Mouse (Mus musculus) kidney, postnatal 10 days (tissue): ENCODE data around the gene Rnf115.
"Not testable (repeated sequence)": the region's sequence is repeated elsewhere in the genome, so short reads cannot be mapped to it uniquely, and the experiment has no call there.

Source experiments
- DNase-seq: peaks from one replicate; pipeline ENCODE4 v3.0.0; 2021; ENCODE audit warnings: mixed read lengths

Gene Rnf115

DNA sequence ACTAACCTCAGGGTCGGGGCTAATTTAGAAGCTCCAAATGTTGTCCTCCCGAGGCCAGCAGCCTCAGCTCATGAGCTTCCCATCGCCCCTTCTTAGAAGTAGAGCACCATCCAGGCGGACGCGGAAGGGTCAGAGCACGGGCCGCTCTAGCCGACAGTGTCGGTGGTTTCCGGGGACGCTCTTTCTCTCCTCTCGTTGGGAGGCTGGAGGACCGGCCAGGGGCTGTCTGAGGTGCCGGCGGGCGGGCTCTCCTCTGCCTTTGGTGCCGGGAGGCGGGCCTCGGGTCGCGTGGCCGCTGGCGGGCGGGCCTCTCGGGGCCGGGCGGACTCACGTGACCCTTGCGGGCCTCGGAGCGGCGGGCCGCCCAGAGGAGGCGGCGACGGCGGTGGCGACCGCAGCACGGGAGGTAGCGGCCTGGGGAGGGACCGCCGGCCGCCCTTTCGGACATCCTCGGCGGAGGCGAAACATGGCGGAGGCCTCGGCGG is at the start of gene Rnf115, which contains the start of gene Polr3c:
Gene Rnf115, plus strand, starts transcription at position 322 of the 485 bp plus-strand sequence.
Gene Polr3c, minus strand, starts transcription at position 286 of the 485 bp plus-strand sequence.
- peak; percentile 98 for DNase-seq

DNA sequence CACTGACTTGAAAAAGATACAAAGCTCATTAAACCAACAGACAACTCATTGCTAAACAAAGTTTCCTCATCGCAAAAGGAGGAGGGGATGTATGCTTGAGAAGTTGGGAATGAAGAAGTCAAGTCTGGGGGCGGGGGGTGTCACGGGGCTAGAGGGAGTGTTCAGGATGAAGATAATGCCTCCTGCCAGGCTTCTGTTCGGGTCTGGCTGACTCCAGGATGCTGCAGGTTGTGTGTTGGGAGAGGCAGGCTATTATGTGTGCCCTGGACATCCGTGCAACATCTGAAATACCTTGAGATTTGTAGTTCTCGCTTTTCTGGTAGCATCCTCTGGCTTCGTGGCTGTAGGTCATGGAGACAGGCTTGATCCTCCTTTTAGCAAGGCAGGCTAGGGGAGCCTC is 49.0 kb upstream of the Rnf115 start:
- no peak for DNase-seq

DNA sequence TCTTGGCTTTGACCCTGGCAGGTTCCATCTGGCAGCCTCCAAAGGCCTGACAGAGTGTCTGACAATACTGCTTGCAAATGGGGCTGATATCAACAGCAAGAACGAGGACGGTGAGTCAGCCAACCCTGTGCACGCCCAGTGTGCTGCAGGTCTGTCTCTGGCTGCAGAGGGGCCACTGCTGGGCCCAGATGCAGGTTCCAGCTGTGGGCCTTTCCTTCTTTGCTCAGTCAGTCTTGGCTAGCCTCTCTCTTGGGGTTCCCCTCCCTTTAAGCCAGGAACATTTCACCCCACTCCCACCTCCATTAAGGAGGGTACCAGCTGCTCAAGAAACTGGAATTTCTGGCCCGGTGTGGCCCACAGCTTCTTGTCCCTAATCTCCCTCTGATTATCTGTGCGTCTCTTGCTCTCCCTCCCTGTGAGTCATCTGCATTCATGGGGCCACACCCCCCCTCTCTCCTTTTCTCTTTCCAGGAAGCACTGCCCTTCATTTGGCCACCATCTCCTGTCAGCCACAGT is 48.2 kb upstream of the Rnf115 start:
- no peak for DNase-seq

DNA sequence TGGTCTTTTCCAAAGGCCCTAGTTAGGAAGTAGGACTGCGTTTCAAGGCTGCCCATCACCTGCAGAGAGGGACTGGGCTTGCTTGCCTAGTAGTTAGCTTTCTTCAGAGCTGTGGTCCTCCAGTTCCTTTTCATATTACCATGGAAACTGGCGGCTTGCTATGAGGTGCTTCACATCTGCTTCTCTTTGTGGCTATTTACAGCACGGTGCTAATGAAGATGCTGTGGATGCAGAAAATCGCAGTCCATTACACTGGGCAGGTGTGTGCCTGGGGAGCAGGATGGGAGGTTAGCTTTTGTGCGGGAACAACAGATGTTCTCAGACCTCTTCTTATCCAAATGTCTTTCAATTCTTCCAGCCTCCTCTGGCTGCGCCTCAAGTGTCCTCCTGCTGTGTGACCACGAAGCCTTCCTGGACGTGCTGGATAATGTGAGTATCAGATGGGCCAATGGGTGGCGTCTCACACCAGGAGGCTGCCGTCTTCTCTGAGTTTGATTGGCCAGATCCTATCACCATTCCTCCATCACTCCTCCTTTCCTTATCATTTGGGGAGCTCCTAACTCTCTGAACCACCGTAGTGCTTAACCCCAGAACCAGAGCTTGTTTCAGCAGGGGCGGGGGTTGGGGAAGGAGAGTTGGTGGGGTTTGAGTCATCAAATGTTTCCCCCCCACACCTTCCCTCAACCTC is 47.1 kb upstream of the Rnf115 start:
- DNase-seq = no peak

DNA sequence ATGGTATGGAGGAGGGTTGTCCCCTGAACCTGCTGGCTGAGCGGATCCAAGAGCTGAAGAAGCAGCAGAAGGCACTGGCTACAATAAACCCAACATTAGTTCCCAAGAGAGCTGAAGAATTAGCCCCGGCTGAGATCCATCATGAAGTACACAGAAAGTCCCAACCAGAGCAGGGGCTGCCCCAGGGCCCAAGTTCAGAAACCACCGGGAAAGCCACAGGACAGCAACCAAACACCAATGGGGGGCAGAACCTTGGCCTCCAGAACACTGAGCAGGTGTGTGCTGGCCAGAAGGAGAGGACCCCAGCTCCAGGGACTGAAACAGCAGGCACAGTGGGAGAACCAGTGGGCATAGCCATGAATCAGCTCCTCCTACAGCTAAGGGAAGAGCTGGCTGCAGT is 44.0 kb upstream of the Rnf115 start:
- no peak for DNase-seq

DNA sequence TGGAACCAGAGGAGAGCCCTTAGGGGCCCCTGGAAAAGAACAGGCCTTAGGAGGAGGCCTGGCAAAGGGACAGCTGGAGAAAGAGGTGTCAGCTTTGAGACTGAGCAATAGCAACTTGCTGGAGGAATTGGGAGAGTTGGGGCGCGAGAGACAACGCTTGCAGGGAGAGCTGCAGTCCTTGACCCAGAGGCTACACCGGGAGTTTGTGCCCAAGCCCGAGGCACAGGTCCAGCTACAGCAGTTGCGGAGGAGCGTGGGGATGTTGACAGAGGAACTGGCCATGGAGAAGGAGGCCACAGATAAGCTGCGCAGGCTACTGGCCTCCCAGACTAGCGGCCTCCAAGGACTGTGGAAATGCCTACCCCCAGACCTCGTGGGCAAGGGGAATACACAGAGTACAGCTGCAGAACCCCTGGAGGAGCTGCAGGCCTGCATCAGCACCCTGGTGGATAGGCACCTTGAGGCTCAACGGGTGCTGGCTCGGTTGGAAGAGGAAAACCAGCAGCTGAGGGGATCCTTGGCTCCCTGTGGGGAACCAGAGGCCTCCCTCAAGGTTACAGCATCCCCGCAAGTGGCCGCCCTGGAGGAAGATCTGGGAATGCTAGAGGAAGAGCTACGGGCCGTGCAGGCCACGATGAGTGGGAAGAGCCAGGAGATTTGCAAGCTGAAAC is 43.2 kb upstream of the Rnf115 start:
- no peak for DNase-seq

DNA sequence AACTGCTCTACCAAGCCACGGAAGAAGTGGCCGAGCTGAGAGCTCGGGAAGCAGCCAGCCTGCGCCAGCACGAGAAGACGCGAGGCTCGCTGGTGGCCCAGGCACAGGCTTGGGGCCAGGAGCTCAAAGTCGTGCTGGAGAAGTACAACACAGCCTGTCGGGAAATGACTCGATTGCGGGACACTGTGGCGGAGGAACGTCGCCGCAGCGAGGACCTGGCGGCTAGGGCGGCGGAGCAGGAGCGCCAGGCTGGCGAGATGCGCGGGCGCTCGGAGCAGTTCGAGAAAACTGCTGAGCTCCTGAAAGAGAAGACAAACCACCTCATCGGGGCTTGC is 42.7 kb upstream of the Rnf115 start:
- DNase-seq = no peak

DNA sequence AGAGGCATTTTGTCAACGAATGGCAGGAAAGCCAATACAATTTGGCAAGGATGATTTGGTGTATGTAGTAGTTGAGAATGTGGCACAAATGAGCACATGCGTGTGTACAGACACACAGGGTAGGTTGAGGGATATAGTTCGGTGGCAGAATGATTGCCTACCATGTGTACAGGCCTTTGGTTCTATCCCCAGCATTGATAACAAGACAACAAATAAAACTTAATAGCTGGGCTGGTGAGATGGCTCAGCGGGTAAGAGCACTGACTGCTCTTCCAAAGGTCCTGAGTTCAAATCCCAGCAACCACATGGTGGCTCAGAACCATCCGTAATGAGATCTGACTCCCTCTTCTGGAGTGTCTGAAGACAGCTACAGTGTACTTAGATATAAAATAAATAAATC is 41.4 kb upstream of the Rnf115 start:
- DNase-seq = not testable (repeated sequence)

DNA sequence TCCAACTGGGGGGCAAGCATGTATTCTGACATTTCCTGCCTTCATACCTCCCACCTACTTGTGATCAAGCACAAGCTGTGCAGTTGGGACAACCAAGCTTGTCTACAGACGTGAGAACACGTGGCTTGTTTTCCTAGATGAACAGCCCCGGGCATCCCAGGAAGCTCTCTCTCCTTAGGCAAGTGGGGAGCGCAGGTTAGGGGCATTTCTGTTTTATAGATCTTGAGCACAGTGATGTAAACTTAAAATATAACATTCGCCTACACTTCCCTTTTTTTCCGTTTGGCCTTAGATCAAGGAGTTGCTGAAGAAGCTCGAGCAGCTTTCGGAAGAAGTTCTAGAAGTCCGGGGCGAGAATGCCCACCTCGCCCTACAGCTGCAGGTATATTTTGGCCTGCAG is 38.6 kb upstream of the Rnf115 start:
- DNase-seq = no peak

DNA sequence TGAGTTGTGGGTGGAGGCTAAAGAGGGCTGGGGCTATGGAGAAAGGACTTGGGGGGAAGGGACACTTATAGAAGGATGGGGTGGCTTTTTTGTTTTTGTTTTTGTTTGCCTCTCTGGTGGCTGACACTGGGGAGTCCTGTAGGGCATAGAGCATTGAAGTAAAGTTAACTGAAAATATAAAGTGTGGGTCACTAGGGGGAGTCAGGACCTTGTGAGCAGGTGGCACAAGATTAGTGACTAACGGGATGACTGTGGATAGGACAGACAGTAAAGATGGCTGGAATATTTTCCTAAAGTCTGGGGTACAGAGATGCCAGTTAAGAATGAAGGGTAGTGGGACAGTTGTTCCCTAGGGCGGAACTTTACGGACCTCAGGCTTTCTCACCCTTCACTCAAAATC is 37.2 kb upstream of the Rnf115 start:
- no peak for DNase-seq

DNA sequence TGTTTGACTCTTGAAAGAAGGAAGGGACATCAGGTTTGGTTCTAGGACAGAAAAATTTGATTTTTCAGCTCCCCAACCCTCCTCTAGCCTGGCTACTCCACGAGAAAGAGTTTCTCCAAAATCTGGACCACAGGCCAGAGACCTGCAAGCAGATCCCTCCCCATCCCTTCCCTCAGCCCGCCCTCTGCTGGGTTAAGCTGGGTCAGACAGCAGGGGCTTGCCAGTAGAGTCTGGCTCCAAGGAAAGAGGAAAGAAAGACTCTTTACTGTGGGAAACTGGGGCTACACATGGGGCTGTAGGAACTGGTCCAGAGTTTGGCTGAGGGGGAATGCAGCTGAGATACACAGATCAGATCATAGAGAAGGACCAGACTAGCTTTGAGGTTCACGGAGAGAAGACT is 35.0 kb upstream of the Rnf115 start:
- DNase-seq = peak; percentile 75

DNA sequence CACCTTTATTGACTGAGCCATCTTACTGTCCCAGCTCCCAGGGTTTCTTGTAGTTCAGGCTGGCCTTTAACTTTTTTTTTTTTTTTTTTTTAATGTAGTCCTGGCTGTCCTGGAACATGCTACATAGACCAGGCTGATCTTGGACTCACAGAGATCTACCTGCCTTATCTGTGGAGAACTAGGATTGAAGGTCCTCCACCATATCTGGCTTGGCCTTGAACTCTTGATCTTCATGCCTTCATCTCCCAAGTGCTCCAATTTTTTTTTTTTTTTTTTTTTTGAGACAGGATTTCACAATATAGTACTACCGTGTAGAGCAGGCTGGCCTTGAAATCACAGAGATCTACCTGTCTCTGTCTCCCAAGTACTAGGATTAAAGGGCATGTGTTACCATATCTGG is 33.9 kb upstream of the Rnf115 start:
- no peak for DNase-seq

DNA sequence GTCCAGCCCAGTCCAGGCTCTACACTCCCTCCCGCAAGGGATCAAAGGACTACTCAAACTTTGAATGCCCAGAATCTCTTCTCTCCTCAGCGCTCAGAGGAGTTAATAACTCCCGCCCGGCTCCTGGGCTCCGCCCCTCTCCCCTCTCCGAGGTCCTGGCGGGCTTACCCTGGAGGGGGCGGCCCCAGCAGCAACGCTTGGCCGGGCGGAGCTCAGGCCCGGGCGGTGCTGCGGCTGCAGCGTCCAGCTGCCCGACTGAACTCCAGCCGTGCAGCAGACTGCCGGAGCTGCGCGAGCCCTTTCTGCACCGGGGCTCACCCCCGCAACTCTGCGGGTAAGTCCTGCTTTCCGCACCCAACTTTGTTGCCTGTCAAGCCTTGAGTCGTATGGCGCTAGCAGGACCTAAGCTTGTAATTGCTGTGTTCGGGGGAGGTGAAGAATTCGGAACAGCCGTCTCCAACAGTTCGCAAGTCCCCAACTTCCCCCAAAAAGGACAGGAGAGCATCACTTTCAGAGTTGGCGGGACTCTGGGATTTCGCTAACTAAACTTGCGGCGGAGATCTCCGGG is 31.2 kb upstream of the Rnf115 start, which contains the start of gene Pias3:
Gene Pias3, plus strand, starts transcription at position 187 of the 568 bp plus-strand sequence.
- DNase-seq = peak; percentile 93

DNA sequence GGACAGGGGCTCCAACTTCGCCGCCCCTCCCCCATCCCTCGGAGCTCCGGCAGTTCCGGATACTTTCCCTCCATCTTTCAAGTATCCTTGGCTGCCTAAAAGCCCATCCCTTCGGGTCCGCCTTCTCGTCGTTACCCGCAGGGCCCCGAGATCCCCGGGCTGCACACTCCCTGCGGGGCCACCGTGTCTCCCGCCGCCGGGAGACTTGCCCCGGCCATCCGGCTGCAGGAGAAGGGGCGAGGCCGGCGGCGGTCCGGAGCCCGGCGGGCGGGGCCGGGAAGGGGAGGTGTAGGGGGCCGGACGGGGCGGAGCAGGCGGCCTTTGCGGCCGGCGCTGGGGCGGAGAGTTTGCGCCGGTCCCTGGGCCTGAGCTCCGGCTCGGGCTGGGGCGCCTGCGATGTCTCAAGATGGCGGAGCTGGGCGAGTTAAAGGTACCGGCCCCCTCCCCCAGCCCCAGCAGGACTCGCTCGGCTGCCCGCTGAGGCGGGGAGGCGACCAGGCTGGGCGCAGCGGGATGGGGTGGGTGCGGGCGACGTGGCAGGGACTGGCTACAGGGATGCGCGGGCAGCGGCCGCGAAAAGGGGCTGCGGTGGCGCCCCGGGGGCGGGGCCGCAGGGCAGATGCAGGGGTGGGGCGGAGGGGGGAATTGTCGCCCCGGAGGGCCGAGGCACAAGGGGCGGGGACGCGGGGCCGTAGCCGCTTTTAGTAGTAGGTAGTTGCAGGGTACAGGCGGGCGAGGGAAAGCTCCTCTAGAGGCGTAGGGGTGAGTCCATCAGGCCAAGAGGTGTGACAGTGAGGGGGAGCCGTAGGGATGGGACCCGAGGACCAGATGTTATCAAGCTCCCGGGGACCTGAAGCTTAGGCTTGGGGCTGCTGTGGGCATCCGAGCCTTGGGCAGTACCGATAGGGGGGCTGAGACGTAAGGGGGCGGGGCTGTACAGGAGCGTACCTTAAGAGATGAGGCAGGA is 30.4 kb upstream of the Rnf115 start:
- peak; percentile 96 for DNase-seq

DNA sequence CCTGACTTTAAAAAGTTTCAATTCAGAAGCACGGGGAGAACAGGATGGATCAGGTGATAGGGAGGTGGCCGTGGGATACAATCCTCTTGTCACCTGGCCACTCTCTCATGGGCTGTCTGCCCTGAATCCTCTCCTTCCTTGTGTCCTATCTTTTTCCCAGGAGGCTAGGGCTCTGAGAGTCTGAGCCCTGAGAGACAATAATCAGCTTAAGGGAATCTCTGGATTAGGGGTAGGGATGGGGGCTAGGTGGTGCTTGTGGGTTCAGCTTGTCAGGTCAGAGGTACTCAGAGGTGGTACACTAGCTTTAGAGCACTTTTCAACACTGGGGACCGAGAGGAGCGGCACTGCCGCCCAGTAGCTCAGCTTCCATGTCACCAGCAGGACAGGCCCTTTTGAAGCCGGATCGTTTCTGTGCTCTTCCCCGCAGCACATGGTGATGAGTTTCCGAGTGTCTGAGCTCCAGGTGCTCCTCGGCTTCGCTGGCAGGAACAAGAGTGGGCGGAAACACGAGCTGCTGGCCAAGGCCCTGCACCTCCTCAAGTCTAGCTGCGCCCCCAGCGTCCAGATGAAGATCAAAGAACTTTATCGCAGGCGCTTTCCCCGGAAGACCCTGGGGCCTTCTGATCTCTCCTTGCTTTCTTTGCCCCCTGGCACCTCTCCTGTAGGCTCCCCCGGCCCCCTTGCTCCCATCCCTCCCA is 28.3 kb upstream of the Rnf115 start:
- no peak for DNase-seq

DNA sequence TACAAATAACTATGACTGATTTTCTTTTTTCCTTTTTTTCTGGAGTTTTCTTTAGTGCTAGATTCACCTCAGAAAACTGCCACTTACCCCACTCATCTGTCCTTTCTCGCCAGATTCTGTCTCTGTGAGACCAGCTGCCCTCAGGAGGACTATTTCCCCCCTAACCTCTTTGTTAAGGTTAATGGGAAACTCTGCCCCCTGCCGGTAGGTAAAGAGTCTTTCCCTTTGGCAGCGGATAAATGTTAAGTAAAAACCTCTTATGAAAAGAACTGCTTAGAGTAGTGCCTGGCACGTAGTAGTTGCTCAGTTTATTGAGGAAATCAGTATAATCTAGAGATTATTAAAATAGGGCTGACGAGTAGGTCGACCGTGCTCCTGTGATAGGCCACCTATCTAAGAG is 27.1 kb upstream of the Rnf115 start:
- peak; percentile 49 for DNase-seq

DNA sequence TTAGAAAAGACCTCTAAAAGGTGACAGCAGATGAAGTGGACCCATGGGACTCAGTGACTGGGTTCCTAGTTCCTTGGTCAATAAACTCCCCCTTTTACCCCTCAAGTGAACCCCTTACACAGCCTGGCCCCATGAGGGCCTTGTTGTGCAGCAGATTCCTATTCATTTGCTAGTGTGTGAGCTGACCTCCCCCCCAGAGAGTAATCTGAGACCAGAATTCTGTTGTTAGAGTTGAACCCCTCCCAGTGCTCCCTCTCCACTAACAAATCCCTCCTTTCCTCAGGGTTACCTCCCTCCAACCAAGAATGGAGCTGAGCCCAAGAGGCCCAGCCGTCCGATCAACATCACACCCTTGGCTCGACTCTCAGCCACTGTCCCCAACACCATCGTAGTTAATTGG is 26.5 kb upstream of the Rnf115 start:
- no peak for DNase-seq

DNA sequence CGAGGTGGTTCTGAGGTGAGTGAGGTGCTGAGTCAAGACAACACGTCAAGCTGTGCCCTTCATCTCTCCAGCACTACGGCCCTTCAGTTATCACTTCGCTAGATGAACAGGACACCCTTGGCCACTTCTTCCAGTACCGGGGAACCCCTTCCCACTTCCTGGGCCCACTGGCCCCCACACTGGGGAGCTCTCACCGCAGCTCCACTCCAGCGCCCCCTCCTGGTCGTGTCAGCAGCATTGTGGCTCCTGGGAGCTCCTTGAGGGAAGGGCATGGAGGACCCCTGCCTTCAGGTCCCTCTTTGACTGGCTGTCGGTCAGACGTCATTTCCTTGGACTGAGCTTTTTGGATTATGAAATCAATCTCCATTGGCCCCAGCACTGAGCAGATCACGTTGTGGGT is 22.7 kb upstream of the Rnf115 start:
- DNase-seq = peak; percentile 51

DNA sequence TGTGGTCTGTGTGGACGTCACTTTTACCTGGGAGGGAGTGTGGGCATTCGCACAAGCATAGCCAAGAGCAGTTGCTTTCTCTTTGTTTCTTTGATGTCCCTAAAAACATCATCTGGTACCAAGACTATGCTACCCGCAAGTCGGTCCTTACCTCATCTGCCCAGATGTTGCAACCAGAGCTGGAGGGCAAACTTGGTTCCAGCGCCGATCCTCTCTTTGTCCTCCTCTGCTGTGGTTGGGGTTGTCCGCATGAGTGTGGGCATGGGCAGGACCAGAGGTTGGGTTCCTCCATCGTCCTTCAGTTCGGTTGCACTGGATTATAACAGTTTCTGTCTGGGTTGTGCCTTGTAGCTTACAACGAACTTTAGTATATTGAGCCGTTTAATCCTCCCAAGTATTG is 21.2 kb upstream of the Rnf115 start:
- no peak for DNase-seq

DNA sequence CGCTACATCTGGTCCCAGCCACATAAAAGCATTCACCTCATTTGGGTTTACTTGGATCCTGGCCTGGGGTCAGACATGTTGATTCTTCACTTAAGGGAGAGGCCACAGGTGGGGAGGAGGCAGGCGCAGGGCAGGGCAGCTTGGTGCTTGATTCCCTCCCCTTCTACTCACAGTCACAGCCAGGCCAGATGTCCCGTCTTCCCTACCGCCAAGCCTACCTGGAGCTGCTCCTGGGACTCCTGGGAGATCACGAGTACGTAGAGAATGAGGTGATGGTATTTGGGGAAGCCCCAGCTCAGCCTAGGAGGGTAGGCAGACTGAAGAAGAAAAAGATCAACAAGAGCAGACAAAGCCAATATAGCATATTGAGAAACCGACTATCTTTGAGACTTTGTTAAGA is 20.5 kb upstream of the Rnf115 start:
- no peak for DNase-seq

DNA sequence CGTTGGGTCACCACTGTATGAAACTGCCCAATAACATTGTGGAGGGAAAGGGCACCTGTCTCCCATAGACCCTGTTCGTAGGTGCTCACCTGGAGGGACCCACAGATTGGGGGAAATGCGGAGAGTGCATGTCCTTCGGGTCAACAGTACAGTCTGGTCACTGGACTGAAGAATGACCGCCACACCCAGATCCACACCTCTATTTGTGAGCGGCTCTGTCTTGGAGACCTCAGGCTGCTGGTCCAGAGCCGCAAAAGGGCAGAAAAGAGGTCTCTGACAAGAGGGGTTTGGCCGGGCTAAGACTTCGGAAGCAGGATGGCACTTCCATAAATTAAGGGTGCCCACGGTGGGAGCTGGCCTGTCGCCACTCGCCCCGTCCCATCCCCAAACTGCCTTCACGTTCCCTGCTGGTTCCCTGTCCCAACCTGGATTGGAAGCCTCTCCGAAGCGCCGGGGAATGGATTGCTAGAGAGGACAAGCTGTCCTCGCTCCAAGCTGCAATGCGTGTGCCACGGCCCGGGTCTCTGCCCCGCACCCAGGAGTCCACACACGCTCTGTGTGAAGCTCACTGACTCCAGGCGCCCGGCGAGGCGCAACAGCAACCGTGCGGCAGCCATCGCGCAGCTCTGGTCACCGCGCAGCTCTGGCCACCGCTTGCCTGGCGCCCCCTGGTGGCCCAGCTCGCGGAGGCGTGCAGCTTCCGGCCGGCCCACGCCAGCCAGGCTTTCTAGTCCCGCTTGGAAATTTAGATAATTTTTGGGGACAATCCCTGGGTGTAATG is 19.4 kb upstream of the Rnf115 start, which contains the start of gene Nudt17:
Gene Nudt17, minus strand, starts transcription at position 660 of the 781 bp plus-strand sequence.
- peak; percentile 93 for DNase-seq
